Mouse (Mus musculus) heart, postnatal 0 days (tissue): ENCODE measurements at regions not wholly inside any gene's neighbourhood (a gene's known extent, or its start where the extent isn't known, plus 50 kb on each side); places are given as distances from the start of the nearest gene placed in this dataset.

Experiments used
- ATAC-seq: fragments of 200-750 bp; cut with Nextera tagmentation; 2 replicates; pipeline ENCODE4 v1.8.0; 2017; ENCODE audit warnings: low read depth, moderate number of reproducible peaks, moderate library complexity; ENCODE audit not compliant: insufficient read depth
- DNase-seq: peaks from one replicate; pipeline ENCODE4 v3.0.0-alpha.2; 2016; ENCODE audit warnings: low spot score
- H3K27ac ChIP-seq: fragments of 300-500 bp; sonication (generic); 2 replicates; pipeline ENCODE4 v1.5.1; 2014; ENCODE audit warnings: low read depth, mild to moderate bottlenecking
- H3K27me3 ChIP-seq: fragments of 300-500 bp; sonication (generic); 2 replicates; pipeline ENCODE4 v1.6.1; 2014; ENCODE audit warnings: low read length, mixed read lengths; ENCODE audit not compliant: control insufficient read depth, insufficient read depth
- H3K36me3 ChIP-seq: fragments of 300-500 bp; sonication (generic); replicated peaks from 2 replicates; pipeline ENCODE4 v1.6.1; 2014; ENCODE audit warnings: low read length, mixed read lengths; ENCODE audit not compliant: control insufficient read depth, insufficient read depth
- H3K4me1 ChIP-seq: fragments of 300-500 bp; sonication (generic); 2 replicates; pipeline ENCODE4 v1.6.1; 2014; ENCODE audit warnings: antibody characterized with exemption; ENCODE audit not compliant: control insufficient read depth, insufficient read depth
- H3K4me2 ChIP-seq: fragments of 300-500 bp; sonication (generic); 2 replicates; pipeline ENCODE4 v1.6.1; 2014; ENCODE audit warnings: low read depth, mild to moderate bottlenecking, low read length, moderate library complexity
- H3K4me3 ChIP-seq: fragments of 300-500 bp; sonication (generic); 2 replicates; pipeline ENCODE4 v1.5.1; 2014; ENCODE audit warnings: low read depth, low read length
- H3K9ac ChIP-seq: fragments of 300-500 bp; sonication (generic); replicated peaks from 2 replicates; pipeline ENCODE4 v1.6.1; 2014; ENCODE audit warnings: low read depth, low read length, mixed read lengths
- H3K9me3 ChIP-seq: fragments of 300-500 bp; sonication (generic); replicated peaks from 2 replicates; pipeline ENCODE4 v1.6.1; 2016; ENCODE audit warnings: low read length; ENCODE audit not compliant: control insufficient read depth
- CTCF ChIP-seq: IDR thresholded peaks from 2 replicates; pipeline ENCODE4 v1.5.1; 2016; ENCODE audit warnings: antibody characterized with exemption, control low read depth, low read depth
- EP300 ChIP-seq: IDR thresholded peaks from 2 replicates; pipeline ENCODE4 v1.6.1; 2016; ENCODE audit warnings: antibody characterized with exemption, low read depth
- whole genome bisulfite sequencing: fragments of 180-500 bp; shearing (Covaris S2); extraction: QIAGEN DNeasy Blood & Tissue Kit; methylation state at CpG from one replicate; pipeline ENCODE4 v1.1.7; 2014; 5-methylcytosine and 5-hydroxymethylcytosine counted together

DNA sequence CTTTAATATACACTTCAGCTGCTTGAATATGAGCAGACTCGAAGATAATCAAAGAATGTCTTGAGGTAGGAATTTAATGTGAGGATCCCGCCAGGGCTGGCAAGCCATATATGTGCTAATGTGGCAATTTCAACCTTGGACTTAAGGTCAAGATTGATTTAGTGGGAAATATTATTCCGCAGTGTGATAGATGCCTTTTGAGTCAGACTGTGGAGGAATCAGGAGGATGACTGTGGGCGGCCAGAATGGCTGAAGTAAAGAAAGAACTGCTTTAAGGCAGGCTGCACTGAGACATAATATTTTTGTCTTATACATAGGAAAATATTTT is 67.1 kb upstream of the Medag start:
- no peak for ATAC-seq
- TF ChIP-seq EP300 (no peak), CTCF (no peak)

DNA sequence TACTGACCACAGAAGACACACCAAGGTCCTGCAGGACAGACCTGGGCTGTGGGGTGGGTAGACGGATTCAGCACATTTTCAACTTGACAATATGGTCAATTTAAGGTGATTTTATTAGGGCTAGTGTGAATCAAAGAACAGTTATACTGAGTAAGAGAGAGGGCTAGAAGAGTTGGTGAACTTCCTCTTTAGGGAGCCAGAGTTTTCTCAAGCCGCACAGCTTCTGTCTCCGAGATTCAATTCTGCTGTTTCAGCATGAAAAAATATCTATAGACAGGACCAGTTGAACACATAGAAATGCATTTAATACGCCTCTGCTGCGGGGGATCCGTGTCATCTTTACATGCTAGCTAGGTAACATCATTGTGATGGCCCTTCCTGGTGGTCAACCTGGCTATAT is 66.4 kb upstream of the Medag start:
- Histone ChIP-seq H3K27me3 (no peaks in the 10 kb centered on the region), H3K27ac (no peak overlapping the region), H3K4me3 (no peak overlapping the region), H3K4me2 (no peak overlapping the region), H3K36me3 (no peaks in the 10 kb centered on the region), H3K4me1 (no peaks in the 10 kb centered on the region), H3K9ac (no peak overlapping the region), H3K9me3 (no peaks in the 10 kb centered on the region)
- ATAC-seq, result no peak
- DNase-seq, result no peak
- WGBS, result 88% methylated on average over 6 of the region's 6 CpGs
- no peak for TF ChIP-seq CTCF
- TF ChIP-seq EP300, result no peak

More for the DNA sequence above, 67.1 kb upstream of the Medag start:
- 77% methylated on average over 4 of the region's 4 CpGs for WGBS
- no peak overlapping the region for H3K27ac ChIP-seq
- no peaks in the 10 kb centered on the region for H3K4me1 ChIP-seq
- DNase-seq, result no peak
- H3K4me2 ChIP-seq, result no peak overlapping the region
- no peaks in the 10 kb centered on the region for H3K36me3 ChIP-seq
- no peaks in the 10 kb centered on the region for H3K27me3 ChIP-seq
- no peak overlapping the region for H3K9ac ChIP-seq
- H3K4me3 ChIP-seq, result no peak overlapping the region
- H3K9me3 ChIP-seq, result no peaks in the 10 kb centered on the region

DNA sequence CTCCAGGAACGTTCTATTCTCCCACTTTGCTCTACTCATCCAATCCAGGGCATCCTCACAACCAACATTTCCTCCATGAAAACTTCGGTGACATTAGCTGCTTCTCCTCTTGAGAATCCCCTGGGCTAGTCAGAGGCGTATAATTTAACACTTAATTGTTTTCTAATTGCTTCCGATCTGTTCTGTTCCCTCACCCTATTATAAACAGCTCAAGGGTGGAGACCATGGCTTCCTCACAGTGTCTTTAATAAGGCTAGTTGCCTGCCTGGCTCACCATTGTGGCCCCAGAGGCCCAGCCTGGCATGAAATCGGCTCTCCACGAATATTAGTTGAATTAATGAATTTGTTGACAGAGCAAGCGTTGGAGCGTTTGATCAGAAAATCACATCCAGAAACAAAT is 61.9 kb upstream of the Medag start:
- Histone ChIP-seq H3K9me3 (no peaks in the 10 kb centered on the region), H3K4me3 (no peak overlapping the region), H3K27ac (no peak overlapping the region), H3K4me2 (no peak overlapping the region), H3K27me3 (no peaks in the 10 kb centered on the region), H3K4me1 (peaks cover 10% of the 10 kb centered on the region), H3K36me3 (no peaks in the 10 kb centered on the region), H3K9ac (no peak overlapping the region)
- WGBS, result 80% methylated on average over 8 of the region's 8 CpGs
- no peak for ATAC-seq
- DNase-seq, result no peak
- TF ChIP-seq CTCF (no peak), EP300 (no peak)

DNA sequence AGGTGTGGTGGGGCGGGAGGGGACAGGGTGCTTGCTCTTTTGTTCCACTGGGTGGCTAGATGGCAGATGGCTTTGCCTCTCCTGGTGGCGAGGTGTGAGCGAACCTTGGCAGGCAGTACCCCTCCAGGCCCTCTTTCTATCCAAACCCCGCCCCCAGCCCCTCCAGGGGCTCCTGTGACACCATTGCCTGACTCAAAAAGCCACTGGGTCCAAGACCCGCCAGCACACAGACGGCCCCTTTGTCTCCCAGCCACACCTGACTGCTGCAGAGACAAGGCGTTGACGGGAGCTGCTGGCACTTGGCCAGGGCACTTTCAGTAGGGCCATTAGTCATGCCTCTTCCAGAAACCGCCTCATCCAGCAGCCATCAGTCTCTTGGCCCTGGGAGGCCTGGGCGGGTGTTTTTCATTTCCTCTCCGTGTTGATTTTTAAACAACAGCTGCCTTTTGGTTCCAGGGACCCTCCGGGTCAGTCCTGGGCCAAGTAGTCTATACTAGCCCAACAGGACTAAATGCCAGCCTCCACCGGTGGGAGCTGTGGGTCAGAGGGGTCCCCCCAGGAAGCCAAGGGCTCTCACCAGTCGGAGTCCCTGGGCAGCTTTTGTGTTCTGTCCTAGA is 58.4 kb upstream of the Medag start:
- 16% methylated on average over 14 of the region's 14 CpGs for WGBS
- H3K9ac ChIP-seq, result no peak overlapping the region
- peaks cover 10% of the 10 kb centered on the region for H3K4me1 ChIP-seq
- no peak overlapping the region for H3K27ac ChIP-seq
- 0 out of 2 replicates have a peak overlapping the region, but pooled peaks have one; percentile 2 for H3K4me3 ChIP-seq
- H3K27me3 ChIP-seq, result no peaks in the 10 kb centered on the region
- H3K4me2 ChIP-seq, result peak overlapping the region; percentile 37
- H3K9me3 ChIP-seq, result no peaks in the 10 kb centered on the region
- DNase-seq (peak; percentile 72), ATAC-seq (peak; percentile 89)
- no peaks in the 10 kb centered on the region for H3K36me3 ChIP-seq
- TF ChIP-seq EP300 (no peak), CTCF (no peak)

DNA sequence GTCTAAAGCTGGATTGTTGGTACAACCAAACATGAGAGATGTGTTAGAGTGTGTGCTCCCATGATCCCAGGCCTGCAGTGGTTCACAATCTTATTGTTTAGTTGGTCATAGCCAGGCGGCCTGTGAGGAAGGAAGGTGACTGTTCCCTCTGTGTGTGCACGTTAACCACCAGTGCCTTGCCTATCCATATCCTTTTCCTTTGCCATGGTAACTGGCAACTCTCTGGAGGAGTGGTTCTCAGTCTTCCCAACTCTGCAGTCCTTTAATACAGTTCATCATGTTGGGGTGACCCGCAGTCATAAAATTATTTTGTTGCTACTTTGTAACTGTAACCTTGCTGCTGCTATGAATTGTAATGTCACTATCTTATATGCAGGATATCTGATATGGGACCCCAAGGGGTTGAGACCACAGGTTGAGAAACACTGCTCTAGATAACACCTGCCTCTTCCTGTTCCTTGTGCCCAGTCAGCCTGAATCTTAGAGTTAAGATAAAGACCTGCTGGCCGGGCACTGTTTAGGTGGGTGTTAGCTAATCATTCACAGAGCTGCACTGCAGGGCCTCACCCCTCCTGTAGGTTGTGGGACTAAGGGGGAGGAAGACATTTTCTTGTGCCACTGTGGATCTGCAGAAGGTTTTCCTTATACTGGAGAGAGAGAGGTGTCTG is 57.0 kb upstream of the Medag start:
- ATAC-seq, result no peak
- Histone ChIP-seq H3K27me3 (no peaks in the 10 kb centered on the region), H3K4me2 (no peak overlapping the region), H3K4me1 (peaks cover 10% of the 10 kb centered on the region), H3K9me3 (no peaks in the 10 kb centered on the region), H3K4me3 (no peak overlapping the region), H3K27ac (no peak overlapping the region), H3K36me3 (no peaks in the 10 kb centered on the region), H3K9ac (no peak overlapping the region)
- TF ChIP-seq EP300 (no peak), CTCF (no peak)
- 71% methylated on average over 4 of the region's 4 CpGs for WGBS
- DNase-seq, result no peak

DNA sequence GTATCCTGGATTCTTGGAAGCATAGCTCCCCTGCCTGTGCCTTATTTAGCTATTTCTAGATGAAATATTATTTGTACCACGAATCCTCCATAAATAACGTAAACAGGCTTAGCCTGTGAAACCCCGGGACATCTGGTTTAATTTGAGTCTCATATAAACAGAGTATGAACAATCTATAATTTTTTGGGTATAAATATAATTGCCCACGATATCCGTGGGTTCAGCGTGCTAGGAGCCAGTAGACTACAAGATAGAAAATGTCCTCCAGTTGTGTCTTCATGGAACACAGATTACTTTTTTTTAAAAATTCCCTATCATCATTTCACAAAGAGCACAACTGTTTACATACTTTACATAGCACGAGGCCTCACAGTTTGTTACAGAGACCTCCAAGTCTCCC is 56.4 kb upstream of the Medag start:
- no peak for DNase-seq
- H3K27ac ChIP-seq, result no peak overlapping the region
- H3K9me3 ChIP-seq, result peaks cover 4% of the 10 kb centered on the region; the same call in 1 of the 2 replicates
- WGBS, result 84% methylated on average over 7 of the region's 7 CpGs
- no peak overlapping the region for H3K4me3 ChIP-seq
- H3K4me2 ChIP-seq, result no peak overlapping the region
- H3K27me3 ChIP-seq, result no peaks in the 10 kb centered on the region
- H3K36me3 ChIP-seq, result no peaks in the 10 kb centered on the region
- H3K9ac ChIP-seq, result no peak overlapping the region
- TF ChIP-seq EP300, result no peak
- no peak for TF ChIP-seq CTCF
- peaks cover 10% of the 10 kb centered on the region for H3K4me1 ChIP-seq
- ATAC-seq, result no peak
